Mouse (Mus musculus) urinary bladder, adult 2 months (tissue): ENCODE data around the gene Esp31. TPM values are rescaled to one million over a fixed set of nuclear protein-coding genes. Genes with fewer than 3 reads are reported as not detected.

ENCODE experiments used
- DNase-seq: peaks from one replicate; pipeline ENCODE4 v3.0.0; 2022; ENCODE audit warnings: low spot score
- polyA plus RNA-seq: library from polyadenylated mRNA; depleted of rRNA; stranded (reverse); fragments of >200 nt; gene quantifications from 2 replicates; pipeline ENCODE4 v1.2.3, GENCODE M21; 2012; rRNA removed

Esp31 gene
- polyA plus RNA-seq = not detected in 2 replicates

GRCm38 (mm10) chr17:38639147-38639546 is at the start of gene Esp31:
TSS of gene Esp31 (plus strand) at chr17:38639447.
- no peak for DNase-seq

Other genes with a start within 250 kb of the Esp31 start
- not detected in 2 replicates for gene Esp36, start 219.3 kb upstream of the Esp31 start, polyA plus RNA-seq
- gene Esp34, start 85.3 kb upstream of the Esp31 start, polyA plus RNA-seq = not detected in 2 replicates